Mouse (Mus musculus) frontal cortex, postnatal 36 days (tissue): ENCODE data around the gene Gm37240.

ENCODE experiments used
- DNase-seq, 2 experiments: peaks; one replicate each; pipeline ENCODE4 v3.0.0; 2022; ENCODE audit warnings: low spot score in 2 of 2

The Gm37240 gene

DNA sequence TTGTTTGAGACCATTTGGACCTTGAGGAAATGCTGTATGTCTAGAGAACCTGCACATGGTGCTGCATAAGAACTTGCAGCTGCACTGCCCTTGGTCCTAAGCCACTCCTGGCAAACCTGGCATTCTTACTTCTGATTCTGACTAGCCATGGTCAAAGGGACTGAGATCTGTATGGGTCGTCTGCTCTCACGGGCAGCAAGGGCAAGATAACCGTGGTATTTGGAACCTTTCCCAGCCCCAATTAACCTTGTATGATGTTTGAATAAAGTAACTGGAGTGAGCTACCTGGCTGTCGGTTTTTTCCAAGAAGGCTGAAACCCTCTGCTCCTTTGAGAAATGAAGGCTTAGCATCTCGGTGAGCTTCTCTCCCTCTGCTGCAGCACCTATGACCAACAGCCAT is 8.4 kb downstream of the Gm37240 start:
- no peak for DNase-seq

DNA sequence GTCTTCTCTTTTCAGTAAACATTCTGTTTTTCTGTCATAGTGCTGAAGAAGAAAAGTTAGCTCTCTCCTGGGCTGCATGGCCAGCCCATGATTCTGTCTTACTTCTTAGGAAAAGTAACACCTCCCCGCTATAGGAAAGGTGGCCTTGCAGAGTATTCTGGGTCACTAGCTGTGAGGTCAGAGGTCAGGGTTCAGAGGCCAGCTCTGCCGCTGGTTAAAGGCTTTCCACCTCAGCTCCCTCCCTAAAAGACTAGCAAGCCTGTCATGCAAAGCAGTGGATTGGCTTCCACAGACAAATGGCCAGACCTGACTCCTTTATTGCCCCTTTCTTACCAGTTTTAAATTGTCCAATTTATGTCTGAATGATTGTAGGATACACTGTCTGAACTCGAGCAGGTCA is 23.3 kb downstream of the Gm37240 start:
- DNase-seq = no peak

DNA sequence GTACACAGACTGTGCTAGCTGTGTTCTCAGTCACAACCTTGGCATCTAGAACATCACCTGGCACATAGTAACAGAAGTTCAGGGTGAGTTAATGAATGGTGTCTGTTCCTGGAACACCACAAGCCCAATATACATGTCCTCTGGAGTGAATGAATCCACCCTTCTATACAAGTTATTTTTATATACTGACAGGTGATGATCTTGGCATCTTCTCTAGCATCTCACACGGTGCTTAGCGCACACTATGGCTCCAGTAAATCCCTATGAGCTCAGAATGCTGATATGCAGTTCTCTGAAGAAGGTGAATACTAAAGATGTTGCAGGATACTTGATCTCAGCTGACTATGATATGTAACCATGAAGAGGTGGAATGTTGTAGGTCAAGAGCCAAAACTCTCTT is 24.4 kb downstream of the Gm37240 start:
- no peak for DNase-seq

DNA sequence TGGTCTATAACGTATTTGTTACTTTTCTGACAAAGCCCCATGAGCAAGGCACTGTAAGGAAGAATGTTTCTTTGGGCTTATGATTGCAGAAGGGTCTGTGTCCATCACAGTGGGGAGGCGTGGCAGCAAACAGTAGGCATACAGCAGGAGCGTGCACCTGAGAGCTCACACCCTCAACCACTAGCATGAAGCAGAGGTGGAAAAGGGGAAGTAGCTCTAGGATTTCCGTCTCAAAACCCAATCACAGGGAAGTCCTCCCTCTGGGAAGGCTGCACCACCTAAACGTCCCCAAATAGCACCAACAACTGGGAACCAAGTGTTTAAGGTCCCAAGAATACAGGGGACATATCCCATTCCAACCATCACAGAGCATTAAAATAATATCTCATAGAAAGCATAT is 26.3 kb downstream of the Gm37240 start:
- DNase-seq = no peak

DNA sequence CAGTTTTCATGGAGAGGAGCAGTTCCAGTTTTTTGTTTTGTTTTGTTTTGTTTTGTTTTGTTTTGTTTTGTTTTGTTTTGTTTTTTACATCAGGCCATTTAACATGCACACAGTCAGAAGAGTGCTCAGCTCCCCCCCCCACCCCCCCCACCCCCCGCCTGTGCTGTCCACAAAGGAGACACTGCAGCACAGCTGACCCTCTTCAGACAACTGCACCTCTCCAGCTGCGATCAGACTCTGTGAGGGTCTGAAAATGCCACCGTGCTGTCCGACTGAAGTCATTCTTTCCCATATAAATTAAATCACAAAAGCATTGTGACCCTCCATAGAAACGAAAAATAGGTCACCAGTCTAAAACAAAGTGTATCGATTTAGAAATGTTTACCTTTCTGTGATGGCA is 28.0 kb downstream of the Gm37240 start:
- DNase-seq = no peak

DNA sequence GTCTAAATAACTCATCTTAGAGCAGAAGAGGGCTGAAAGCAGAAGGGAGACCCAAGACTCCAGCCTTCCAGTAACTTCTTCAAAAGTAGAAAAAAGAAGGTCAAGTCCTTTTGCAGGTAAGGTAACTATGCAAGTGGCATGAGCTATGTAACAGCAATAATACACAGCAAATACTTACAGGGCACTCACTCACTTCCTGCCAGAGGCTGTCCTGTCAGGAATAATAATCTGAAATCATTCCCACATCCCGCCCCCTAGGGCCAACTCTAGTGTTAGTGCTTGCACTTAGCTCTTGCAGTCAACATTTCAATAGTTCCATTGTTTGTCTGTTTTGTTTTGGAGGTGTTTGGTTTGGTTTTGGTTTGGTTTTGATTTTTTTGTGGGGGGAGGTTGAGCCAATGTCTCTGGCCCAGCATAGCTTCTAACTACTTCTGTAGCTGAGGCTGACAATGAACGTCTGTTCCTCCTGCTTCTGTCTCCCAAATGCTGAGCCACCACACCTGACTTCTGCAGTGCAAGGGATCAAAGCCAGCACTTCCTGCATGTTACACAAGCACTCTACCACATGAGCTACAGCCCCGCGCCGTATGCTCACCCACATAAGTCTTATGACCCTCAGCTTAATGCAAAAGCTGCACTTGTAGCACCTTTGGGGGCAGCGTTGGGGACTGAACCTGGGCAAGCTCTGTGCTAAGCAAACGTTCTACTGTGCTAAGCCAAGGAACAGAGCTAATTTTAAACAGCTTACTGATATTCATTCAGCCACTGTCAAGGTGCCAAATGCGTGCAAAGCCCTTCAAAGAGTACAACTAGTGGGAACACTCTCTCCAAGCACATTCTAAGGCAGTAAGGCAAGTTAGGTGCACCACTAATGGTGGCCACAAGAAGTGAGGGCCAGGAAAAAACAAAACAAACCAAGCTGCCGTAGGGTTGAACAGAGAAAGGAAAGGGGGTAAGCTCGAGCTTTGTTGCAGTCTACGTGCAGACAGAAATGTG is 28.9 kb downstream of the Gm37240 start:
- no peak for DNase-seq

DNA sequence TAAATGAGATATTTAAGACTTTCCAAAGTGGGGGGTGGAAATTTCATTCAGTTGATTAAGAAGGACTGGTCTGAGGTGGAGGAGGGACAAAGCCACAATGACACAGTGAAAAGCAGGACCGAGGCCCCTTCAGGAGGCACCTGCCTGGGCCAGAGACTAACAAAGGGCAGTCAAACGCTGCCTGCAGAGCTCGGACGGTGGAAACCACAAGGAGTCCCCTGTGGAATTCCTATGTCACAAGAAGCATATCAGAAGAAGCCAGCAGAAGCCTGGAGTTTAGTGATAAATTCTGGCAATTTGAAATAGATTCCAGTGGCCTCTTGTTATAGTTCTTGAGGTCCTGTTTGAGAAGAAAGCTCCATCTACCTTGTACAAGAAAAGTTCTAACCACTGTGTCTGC is 30.2 kb downstream of the Gm37240 start:
- no peak for DNase-seq

DNA sequence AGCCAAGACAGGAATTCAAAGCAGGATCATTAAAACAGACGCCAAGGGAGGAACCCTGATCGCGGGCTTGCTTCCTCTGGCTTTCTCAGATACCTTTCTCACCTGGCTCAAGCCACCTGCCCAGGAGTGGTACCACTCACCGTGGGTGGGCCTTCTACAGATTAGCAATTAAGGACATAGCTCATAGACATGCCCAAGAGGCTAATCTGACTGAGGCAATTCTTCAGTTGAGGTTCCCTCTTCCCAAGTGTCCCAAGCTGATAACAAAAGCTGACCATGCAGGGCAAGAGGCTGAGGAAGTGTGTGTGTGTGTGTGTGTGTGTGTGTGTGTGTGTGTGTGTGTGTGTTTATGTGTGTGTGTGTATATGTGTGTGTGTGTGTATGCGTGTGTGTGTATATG is 31.4 kb downstream of the Gm37240 start:
- no peak for DNase-seq

DNA sequence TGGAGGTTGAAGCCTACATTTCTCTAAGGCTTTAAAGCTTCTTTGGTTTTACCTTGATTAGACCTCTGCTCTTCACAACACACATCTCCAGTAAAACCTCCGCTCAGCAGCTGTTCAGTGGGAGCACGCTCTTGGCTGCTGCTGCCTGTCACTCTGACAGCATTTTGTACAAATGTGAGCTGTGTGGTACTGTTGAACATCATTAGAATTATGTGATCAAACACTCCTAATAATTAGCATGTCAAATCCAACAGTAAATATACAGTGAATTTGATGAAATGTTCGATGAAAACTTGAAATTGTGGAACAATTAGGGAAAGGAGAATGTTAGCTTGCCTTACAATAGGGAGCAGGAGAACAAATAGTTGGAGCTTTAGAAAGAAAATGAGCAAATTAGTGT is 32.3 kb downstream of the Gm37240 start:
- DNase-seq = no peak

DNA sequence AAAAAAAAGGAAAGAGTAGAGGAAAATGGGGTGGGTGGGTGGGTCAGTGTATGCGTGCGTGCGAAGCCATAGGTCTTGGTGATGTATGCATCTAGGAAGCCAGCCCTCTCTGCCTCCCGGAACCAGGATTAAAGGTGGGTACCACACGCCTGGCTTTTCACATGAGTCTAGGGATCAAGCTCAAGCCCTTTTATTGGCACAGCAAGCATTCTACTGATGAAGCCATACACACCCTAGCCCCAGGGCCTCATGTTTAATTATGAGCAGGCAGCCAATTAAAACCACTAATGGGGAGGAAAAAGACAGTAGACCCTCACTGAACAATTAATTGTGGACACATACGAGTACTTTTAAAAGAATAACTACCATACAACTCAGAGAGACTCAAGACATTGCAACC is 33.2 kb downstream of the Gm37240 start:
- no peak for DNase-seq

DNA sequence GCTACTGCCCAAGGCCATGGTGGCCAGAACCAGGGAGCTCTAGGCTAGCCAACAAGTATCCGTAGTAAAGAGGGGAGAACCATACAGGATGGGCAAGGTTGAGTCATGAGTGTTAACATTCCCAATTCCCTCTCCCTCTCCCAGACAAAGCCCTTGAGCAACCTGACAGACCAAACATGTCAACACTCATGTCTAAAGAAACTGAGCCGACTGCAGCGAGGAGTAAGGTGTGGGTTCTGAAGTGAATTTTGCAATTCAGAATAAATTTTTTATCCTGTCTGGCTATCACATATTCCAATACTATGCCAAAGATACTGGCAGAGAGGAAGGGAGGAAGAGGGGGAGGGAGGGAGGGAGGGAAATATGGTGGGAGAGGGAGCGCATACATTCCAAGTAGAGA is 33.6 kb downstream of the Gm37240 start:
- no peak for DNase-seq

DNA sequence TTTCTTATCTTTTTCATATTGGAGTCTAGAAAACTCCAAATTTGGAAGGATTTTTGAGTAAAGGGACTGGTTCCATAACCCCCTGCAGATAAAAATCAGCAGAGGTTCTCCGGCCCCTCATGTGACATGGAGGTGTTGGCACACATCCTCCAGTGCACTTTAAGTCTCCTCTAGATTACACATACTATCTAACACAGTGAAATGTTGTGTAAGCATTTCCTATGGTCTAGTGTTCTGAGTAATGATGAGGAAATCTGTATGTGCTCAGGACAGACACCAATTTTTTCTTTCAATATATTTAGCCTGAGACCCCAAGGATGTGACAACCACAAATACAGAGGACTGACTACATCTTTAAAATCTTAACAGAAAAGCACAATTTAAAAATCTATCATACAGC is 37.2 kb downstream of the Gm37240 start:
- DNase-seq = no peak

DNA sequence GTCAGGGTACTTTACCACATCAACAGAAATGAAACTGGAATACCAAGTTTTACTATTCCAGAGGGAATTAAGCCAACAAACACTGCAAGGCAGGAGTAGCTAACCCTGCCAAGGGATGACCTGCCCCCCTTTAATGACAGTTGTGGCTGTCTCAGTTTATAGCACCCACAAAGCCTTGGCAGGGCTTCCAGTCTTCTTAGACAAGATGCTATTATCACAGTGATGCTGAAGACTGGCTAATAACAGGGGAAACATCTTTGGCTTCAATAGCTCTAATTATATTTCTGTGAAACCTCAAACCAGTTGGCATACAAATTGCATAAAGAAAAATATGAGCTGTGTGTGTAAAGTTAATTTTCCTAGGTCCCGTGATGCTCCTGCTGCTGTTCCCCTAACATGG is 41.0 kb downstream of the Gm37240 start:
- no peak for DNase-seq

DNA sequence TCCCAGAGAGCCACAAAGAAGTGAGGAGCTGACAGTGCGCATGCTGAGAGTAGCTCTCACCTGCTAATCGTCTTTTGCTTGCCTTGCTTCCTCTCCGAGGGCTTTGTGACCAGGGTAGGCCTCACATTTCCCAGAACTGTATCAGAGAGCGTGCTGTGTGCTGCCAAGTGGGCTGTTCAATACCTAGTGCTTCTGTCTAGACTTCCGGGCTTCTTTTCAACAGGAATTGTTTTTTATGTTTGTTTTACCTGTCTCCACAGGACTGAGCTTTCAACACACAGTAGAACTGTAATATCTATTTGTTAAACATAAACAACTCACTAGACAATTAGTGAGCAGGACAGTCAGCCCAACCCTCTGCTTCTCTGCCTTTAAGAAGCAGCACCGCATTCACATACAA is 42.0 kb downstream of the Gm37240 start:
- no peak for DNase-seq

DNA sequence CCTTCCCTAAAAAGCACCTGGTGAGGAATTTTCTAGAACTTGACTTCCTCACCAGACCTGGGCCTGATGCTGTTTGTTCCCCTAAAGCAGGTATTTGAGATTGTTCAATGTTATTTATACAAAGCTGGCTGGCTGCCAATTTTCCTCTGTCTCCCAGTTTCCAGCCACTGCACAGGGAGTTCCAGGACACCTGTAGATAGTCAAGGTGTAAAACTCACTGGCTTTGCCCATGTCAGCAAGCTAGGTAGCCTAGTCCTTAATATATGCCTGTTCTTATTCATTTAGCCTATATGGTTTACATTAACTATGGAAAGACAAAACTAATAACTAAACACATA is 44.5 kb downstream of the Gm37240 start:
- DNase-seq = no peak

DNA sequence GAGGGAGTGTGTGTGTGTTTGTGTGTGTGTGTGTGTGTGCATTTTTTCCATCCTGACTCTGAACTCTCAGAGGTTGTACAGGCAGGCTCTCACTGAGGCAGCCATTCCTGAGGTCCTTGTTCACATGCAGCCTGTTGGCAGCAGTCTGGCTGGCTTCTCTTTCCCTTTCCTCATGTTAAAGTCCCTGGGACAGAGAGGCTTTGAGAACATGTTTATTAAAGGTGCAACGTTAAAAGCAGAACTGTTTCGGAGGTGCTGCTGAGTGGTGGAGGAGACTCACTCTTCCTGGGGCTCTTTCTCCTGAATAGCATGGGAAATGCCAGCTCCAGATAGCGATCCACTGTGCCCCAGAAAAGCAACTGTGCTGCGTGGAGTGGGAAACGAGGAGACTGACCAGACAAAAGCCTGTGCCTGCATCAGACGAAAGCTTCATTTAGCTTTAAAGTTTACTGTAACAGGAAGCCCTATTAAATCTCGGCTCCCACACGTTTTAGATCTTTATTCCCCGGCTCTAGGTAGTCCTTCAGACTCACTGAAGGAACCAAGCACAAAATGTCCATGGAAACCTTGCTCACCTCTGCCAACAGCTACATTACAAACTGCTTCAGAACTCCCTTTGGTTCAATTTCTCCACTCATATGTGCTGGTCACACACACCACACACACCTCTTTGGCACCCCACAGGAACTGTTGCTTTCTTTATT is 45.0 kb downstream of the Gm37240 start:
- peak in 1 of 2 experiments; percentile 13 for DNase-seq

DNA sequence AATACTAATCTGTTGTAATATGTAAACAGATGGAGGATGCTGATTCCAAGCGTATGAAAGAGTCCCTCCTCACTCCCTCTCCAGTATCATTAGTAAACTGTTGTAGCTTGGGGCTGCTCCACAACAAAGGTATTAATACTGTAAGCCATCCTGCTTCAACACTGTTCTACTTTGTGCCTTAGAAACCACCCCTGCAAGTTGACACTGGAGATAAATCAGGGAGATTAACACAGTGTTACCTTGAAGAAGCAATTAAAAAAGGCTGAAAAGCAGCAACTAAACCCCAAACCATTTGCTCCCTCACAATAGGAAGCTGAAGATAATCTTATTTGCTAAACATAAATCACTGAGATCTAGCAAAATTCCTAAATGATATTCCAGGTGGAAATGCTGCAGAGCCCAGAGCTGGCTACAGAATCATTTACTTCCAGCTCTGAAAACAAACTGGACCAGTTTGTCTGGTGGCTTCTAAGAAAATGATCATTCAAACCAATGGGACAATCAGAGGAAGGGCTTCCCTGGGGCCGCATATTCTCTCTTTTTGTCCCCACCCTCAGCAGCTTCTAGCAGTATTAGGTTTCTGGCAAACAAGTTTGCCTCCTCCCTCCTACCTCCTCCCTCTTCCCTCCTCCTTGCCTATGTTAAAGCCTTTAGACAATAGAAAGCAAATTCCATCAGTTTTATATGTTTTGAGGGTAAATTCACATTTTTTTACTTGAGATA is 45.7 kb downstream of the Gm37240 start:
- no peak for DNase-seq

DNA sequence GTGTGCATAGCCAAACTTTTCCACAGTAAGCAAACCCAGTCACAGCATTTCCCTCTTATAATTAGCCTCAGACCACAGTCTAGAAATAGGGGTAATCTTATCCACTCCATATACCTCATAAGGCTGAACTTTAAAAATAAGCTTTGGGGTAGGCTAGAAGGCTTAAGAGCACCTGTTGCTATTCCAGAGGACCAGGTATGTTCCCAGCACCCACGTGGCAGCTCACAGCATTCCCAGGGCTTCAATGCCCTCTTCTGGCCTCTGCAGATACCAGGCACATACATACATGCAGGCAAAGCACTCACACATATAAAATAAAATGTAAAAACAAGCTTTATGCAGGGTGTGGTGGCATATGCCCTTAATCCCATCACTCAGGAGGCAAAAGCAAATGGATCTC is 53.7 kb downstream of the Gm37240 start:
- DNase-seq = no peak

DNA sequence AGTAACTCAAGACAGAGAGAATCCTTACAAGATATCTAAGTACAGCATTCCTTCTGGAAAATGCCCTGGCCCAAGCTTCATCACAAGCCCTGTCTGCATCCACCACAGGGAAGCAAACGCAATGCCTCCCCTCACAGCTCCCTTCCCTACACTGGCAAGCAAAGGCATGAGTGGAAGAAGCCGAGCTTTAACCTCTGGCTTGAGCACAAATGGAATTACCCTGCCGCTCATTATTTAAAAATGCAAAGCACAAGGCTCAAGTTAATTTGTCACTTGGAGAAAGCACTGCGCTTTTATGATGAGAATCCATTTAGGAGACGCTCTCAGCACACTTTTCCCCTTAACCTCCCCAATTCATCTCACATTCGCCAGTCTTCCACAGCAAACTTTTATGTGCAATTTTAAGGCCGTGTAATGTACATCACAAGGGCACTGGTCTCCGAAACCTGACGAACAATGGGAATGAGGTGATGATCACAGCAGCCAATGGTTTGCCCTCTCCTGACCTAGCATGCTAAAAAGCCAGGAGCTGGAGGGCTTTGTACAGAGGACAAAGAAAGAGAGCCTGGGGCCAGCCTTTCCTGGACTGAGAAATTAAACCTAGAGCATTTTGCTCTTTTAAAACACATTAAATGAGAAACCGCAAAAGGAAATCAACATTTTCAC is 54.7 kb downstream of the Gm37240 start:
- no peak for DNase-seq

DNA sequence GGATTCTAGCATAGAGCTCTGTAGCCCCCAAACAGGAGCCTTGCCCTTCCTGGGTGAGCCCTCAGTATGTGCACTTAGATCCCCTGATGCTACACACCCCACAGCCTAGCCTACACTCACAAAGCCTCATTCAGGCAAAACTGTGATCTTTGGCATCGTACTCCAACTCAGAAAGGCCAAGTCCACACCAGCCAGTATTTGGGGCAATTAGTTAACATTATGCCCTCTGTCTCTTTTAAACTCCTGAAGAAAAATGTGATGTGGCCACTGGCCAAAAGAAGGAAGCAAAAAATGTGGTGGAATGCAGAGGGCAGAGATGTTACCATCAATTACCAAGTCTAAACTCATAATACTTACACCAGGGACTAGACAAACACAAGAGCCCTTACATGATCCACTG is 55.5 kb downstream of the Gm37240 start:
- DNase-seq = no peak

DNA sequence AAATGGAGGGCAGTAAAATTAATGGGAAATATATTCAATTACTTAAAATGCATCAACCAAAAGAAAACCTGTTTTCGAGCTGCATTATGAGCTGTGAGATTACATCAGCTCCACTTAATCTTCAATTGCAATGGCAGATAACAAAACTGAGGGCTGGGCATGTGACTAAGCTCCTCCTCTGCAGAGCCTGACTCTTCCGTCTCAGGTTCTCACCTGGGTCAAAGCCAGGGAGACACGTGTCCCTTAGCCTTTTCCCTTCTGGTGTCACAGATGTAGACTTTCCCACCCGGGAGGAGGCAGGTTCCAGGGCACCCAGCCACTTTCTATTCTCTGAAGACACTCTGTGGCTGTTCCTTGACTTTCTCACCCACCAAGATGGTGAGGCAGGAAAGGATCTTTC is 58.3 kb downstream of the Gm37240 start:
- no peak for DNase-seq

DNA sequence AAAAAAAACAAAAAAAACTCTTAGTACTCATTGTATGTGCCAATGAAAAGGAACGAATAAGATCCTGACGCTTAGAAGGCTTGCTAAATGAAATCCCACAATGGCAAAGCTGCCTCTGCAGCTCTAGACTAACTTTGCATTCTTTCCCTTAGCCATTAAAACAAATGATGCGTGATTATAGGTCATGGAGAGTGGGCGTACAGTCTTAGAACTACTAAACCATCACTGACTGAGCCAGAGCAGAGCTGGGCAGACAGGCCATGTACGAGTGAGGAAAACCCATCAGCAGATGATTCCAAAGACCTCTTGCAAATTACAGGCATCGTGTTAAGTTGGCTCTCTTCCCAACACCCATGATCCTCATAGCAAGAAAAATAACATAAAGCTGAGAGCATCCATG is 59.5 kb downstream of the Gm37240 start:
- DNase-seq = no peak
